Mouse (Mus musculus) bone marrow macrophage, adult 2 months (primary cell): ENCODE measurements around the gene Tas1r3.

Experiments
- CTCF ChIP-seq: IDR thresholded peaks from 2 replicates; pipeline ENCODE4 v1.5.1; 2012; ENCODE audit warnings: low read depth, mild to moderate bottlenecking, low read length, moderate library complexity
- POLR2A ChIP-seq: IDR thresholded peaks from 2 replicates; pipeline ENCODE4 v1.6.1; 2012; ENCODE audit warnings: mild to moderate bottlenecking, low read depth, low read length, borderline replicate concordance

- no peak for TF ChIP-seq CTCF
- TF ChIP-seq POLR2A: no peak
Observed at GRCm38 (mm10) chr4:155832321-155832720, 30.8 kb downstream of the Tas1r3 start.
